Comparison of ENCODE assay signal across 1 mouse cellular context in genomic region chr2:180222250-180222649, GRCm38 (mm10).
A peak's percentile ranks its signal among the peaks of the same experiment; 100 is the strongest.
TF ChIP-seq lines count a peak whose summit lies in the region.

No protein-coding gene starts in this region.

TF ChIP-seq in CH12.LX, 34 proteins besides CTCF, POLR2A, EP300 and RAD21 (continued from another document):
- peak; percentile 15; the same call in 1 of the 2 replicates for TF ChIP-seq SMC3 (IDR thresholded peaks at IDR 0.05; ENCODE audit: low read depth, low read length)
